Mouse (Mus musculus): ENCODE results near the gene Emx2.

The Emx2 gene

GRCm38 (mm10) chr19:59461481-59462421, 3.6 kb downstream of the Emx2 start:
- DNase-seq (ENCODE audit: extremely low read depth, insufficient read length, low spot score), result no peak

GRCm38 (mm10) chr19:59462459-59463292, 4.5 kb downstream of the Emx2 start:
- no peak for DNase-seq (ENCODE audit: extremely low read depth, insufficient read length, low spot score)

- DNase-seq (ENCODE audit: extremely low read depth, insufficient read length, low spot score), result no peak
Observed at GRCm38 (mm10) chr19:59463842-59464443, 5.8 kb downstream of the Emx2 start.

- no peak for DNase-seq (ENCODE audit: extremely low read depth, insufficient read length, low spot score)
Observed at GRCm38 (mm10) chr19:59465281-59465680, 7.1 kb downstream of the Emx2 start.

- DNase-seq (ENCODE audit: extremely low read depth, insufficient read length, low spot score), result no peak
Observed at GRCm38 (mm10) chr19:59465751-59466410, 7.7 kb downstream of the Emx2 start.

GRCm38 (mm10) chr19:59466417-59466937, 8.3 kb downstream of the Emx2 start:
- DNase-seq (ENCODE audit: extremely low read depth, insufficient read length, low spot score), result no peak

- no peak for DNase-seq (ENCODE audit: extremely low read depth, insufficient read length, low spot score)
Observed at GRCm38 (mm10) chr19:59467016-59467412, 8.8 kb downstream of the Emx2 start.

GRCm38 (mm10) chr19:59467413-59468064, 9.4 kb downstream of the Emx2 start:
- no peak for DNase-seq (ENCODE audit: extremely low read depth, insufficient read length, low spot score)

- no peak for DNase-seq (ENCODE audit: extremely low read depth, insufficient read length, low spot score)
Observed at GRCm38 (mm10) chr19:59468065-59468810, 10.1 kb downstream of the Emx2 start.

- DNase-seq (ENCODE audit: extremely low read depth, insufficient read length, low spot score), result no peak
Observed at GRCm38 (mm10) chr19:59469035-59469949, 11.1 kb downstream of the Emx2 start.

GRCm38 (mm10) chr19:59470074-59470630, 12.0 kb downstream of the Emx2 start:
- no peak for DNase-seq (ENCODE audit: extremely low read depth, insufficient read length, low spot score)

- DNase-seq (ENCODE audit: extremely low read depth, insufficient read length, low spot score), result no peak
Observed at GRCm38 (mm10) chr19:59470913-59471312, 12.7 kb downstream of the Emx2 start.

- DNase-seq (ENCODE audit: extremely low read depth, insufficient read length, low spot score), result no peak
Observed at GRCm38 (mm10) chr19:59472844-59473243, 14.7 kb downstream of the Emx2 start.

GRCm38 (mm10) chr19:59479912-59480311, 21.7 kb downstream of the Emx2 start:
- no peak for DNase-seq (ENCODE audit: extremely low read depth, insufficient read length, low spot score)

GRCm38 (mm10) chr19:59480563-59480962, 22.4 kb downstream of the Emx2 start:
- DNase-seq (ENCODE audit: extremely low read depth, insufficient read length, low spot score), result no peak

GRCm38 (mm10) chr19:59492258-59492657, 34.1 kb downstream of the Emx2 start:
- no peak for DNase-seq (ENCODE audit: extremely low read depth, insufficient read length, low spot score)

- DNase-seq (ENCODE audit: extremely low read depth, insufficient read length, low spot score), result no peak
Observed at GRCm38 (mm10) chr19:59496832-59497231, 38.7 kb downstream of the Emx2 start.

- DNase-seq (ENCODE audit: extremely low read depth, insufficient read length, low spot score), result no peak
Observed at GRCm38 (mm10) chr19:59508896-59509295, 50.7 kb downstream of the Emx2 start.
